Mouse (Mus musculus): Measurements from ENCODE around the gene Crtc1. TPM values are rescaled to one million over a fixed set of nuclear protein-coding genes. Genes with fewer than 3 reads are reported as not detected.

Crtc1 gene
- polyA plus RNA-seq, 1 experiment from 2014 or later, result 15.4 TPM

- Histone ChIP-seq H3K4me3 (ENCODE audit: low read length) (no peak overlapping the region), H3K4me1 (replicated peaks; ENCODE audit: control insufficient read depth, insufficient read depth, low read length) (peaks cover 23% of the 10 kb centered on the region), H3K9ac (ENCODE audit: low read length) (no peak overlapping the region), H3K4me2 (ENCODE audit: low read depth, low read length) (no peak overlapping the region), H3K36me3 (ENCODE audit: control insufficient read depth, insufficient read depth, low read length) (no peaks in the 10 kb centered on the region), H3K27ac (ENCODE audit: low read length) (peak overlapping the region; percentile 42; the same call in 1 of the 2 replicates), H3K9me3 (ENCODE audit: control insufficient read depth, low read length) (no peaks in the 10 kb centered on the region), H3K27me3 (ENCODE audit: control insufficient read depth, insufficient read depth, low read depth, low read length) (no peaks in the 10 kb centered on the region)
- ATAC-seq (ENCODE audit: low read depth), result peak; percentile 80
- 17% methylated on average over 14 of the region's 14 CpGs for WGBS
These were observed 20.4 kb downstream of the Crtc1 start for GRCm38 (mm10) chr8:70418954-70419353.

- H3K9me3 ChIP-seq (ENCODE audit: control insufficient read depth, low read length), result no peaks in the 10 kb centered on the region
- peaks cover 23% of the 10 kb centered on the region for H3K4me1 ChIP-seq (replicated peaks; ENCODE audit: control insufficient read depth, insufficient read depth, low read length)
- H3K27me3 ChIP-seq (ENCODE audit: control insufficient read depth, insufficient read depth, low read depth, low read length), result no peaks in the 10 kb centered on the region
- H3K4me3 ChIP-seq (ENCODE audit: low read length), result no peak overlapping the region
- peak overlapping the region; percentile 21; the same call in 1 of the 2 replicates for H3K9ac ChIP-seq (ENCODE audit: low read length)
- no peak for ATAC-seq (ENCODE audit: low read depth)
- WGBS, result 25% methylated on average over 10 of the region's 10 CpGs
- H3K36me3 ChIP-seq (ENCODE audit: control insufficient read depth, insufficient read depth, low read length), result no peaks in the 10 kb centered on the region
- H3K27ac ChIP-seq (ENCODE audit: low read length), result no peak overlapping the region
- no peak overlapping the region for H3K4me2 ChIP-seq (ENCODE audit: low read depth, low read length)
These were observed 21.5 kb downstream of the Crtc1 start for GRCm38 (mm10) chr8:70417914-70418313.

GRCm38 (mm10) chr8:70416941-70417340, 22.4 kb downstream of the Crtc1 start:
- Histone ChIP-seq H3K4me2 (ENCODE audit: low read depth, low read length) (no peak overlapping the region), H3K27ac (ENCODE audit: low read length) (no peak overlapping the region), H3K4me1 (replicated peaks; ENCODE audit: control insufficient read depth, insufficient read depth, low read length) (peaks cover 23% of the 10 kb centered on the region), H3K9ac (ENCODE audit: low read length) (no peak overlapping the region), H3K27me3 (ENCODE audit: control insufficient read depth, insufficient read depth, low read depth, low read length) (no peaks in the 10 kb centered on the region), H3K36me3 (ENCODE audit: control insufficient read depth, insufficient read depth, low read length) (no peaks in the 10 kb centered on the region), H3K4me3 (ENCODE audit: low read length) (no peak overlapping the region), H3K9me3 (ENCODE audit: control insufficient read depth, low read length) (no peaks in the 10 kb centered on the region)
- ATAC-seq (ENCODE audit: low read depth), result no peak
- WGBS, result 51% methylated on average over 6 of the region's 6 CpGs

GRCm38 (mm10) chr8:70415540-70416451, 23.6 kb downstream of the Crtc1 start:
- 72% methylated on average over 8 of the region's 8 CpGs for WGBS
- Histone ChIP-seq H3K27me3 (ENCODE audit: control insufficient read depth, insufficient read depth, low read depth, low read length) (no peaks in the 10 kb centered on the region), H3K4me2 (ENCODE audit: low read depth, low read length) (no peak overlapping the region), H3K4me3 (ENCODE audit: low read length) (no peak overlapping the region), H3K36me3 (ENCODE audit: control insufficient read depth, insufficient read depth, low read length) (no peaks in the 10 kb centered on the region), H3K9ac (ENCODE audit: low read length) (no peak overlapping the region), H3K4me1 (replicated peaks; ENCODE audit: control insufficient read depth, insufficient read depth, low read length) (peaks cover 23% of the 10 kb centered on the region), H3K27ac (ENCODE audit: low read length) (no peak overlapping the region), H3K9me3 (ENCODE audit: control insufficient read depth, low read length) (no peaks in the 10 kb centered on the region)
- ATAC-seq (ENCODE audit: low read depth), result peak; percentile 31; the same call in 1 of the 2 replicates

- Histone ChIP-seq H3K27ac (ENCODE audit: low read length) (no peak overlapping the region), H3K4me3 (ENCODE audit: low read length) (no peak overlapping the region), H3K36me3 (ENCODE audit: control insufficient read depth, insufficient read depth, low read length) (no peaks in the 10 kb centered on the region), H3K4me2 (ENCODE audit: low read depth, low read length) (no peak overlapping the region), H3K27me3 (ENCODE audit: control insufficient read depth, insufficient read depth, low read depth, low read length) (no peaks in the 10 kb centered on the region), H3K4me1 (replicated peaks; ENCODE audit: control insufficient read depth, insufficient read depth, low read length) (peaks cover 26% of the 10 kb centered on the region), H3K9ac (ENCODE audit: low read length) (no peak overlapping the region), H3K9me3 (ENCODE audit: control insufficient read depth, low read length) (no peaks in the 10 kb centered on the region)
- no peak for ATAC-seq (ENCODE audit: low read depth)
- WGBS, result 80% methylated on average over 6 of the region's 6 CpGs
These were observed 25.0 kb downstream of the Crtc1 start for GRCm38 (mm10) chr8:70414310-70414946.

- Histone ChIP-seq H3K36me3 (ENCODE audit: control insufficient read depth, insufficient read depth, low read length) (no peaks in the 10 kb centered on the region), H3K27me3 (ENCODE audit: control insufficient read depth, insufficient read depth, low read depth, low read length) (no peaks in the 10 kb centered on the region), H3K9ac (ENCODE audit: low read length) (no peak overlapping the region), H3K27ac (ENCODE audit: low read length) (no peak overlapping the region), H3K4me2 (ENCODE audit: low read depth, low read length) (no peak overlapping the region), H3K4me3 (ENCODE audit: low read length) (no peak overlapping the region), H3K9me3 (ENCODE audit: control insufficient read depth, low read length) (no peaks in the 10 kb centered on the region), H3K4me1 (replicated peaks; ENCODE audit: control insufficient read depth, insufficient read depth, low read length) (peaks cover 32% of the 10 kb centered on the region)
- ATAC-seq (ENCODE audit: low read depth), result no peak
- WGBS, result 92% methylated on average over 5 of the region's 5 CpGs
These were observed 29.1 kb downstream of the Crtc1 start for GRCm38 (mm10) chr8:70410281-70410680.

- no peak overlapping the region for H3K4me3 ChIP-seq (ENCODE audit: low read length)
- H3K36me3 ChIP-seq (ENCODE audit: control insufficient read depth, insufficient read depth, low read length), result no peaks in the 10 kb centered on the region
- H3K9ac ChIP-seq (ENCODE audit: low read length), result peak overlapping the region; percentile 36
- H3K4me1 ChIP-seq (replicated peaks; ENCODE audit: control insufficient read depth, insufficient read depth, low read length), result peaks cover 35% of the 10 kb centered on the region
- H3K4me2 ChIP-seq (ENCODE audit: low read depth, low read length), result no peak overlapping the region
- 27% methylated on average over 9 of the region's 9 CpGs for WGBS
- ATAC-seq (ENCODE audit: low read depth), result peak; percentile 63
- no peaks in the 10 kb centered on the region for H3K9me3 ChIP-seq (ENCODE audit: control insufficient read depth, low read length)
- no peaks in the 10 kb centered on the region for H3K27me3 ChIP-seq (ENCODE audit: control insufficient read depth, insufficient read depth, low read depth, low read length)
- H3K27ac ChIP-seq (ENCODE audit: low read length), result peak overlapping the region; percentile 90
These were observed 29.9 kb downstream of the Crtc1 start for GRCm38 (mm10) chr8:70409455-70409871.

GRCm38 (mm10) chr8:70409019-70409418, 30.4 kb downstream of the Crtc1 start:
- 63% methylated on average over 10 of the region's 10 CpGs for WGBS

GRCm38 (mm10) chr8:70408301-70408700, 31.1 kb downstream of the Crtc1 start:
- peak; percentile 74 for ATAC-seq (ENCODE audit: low read depth)
- 43% methylated on average over 6 of the region's 6 CpGs for WGBS
- no peak overlapping the region for H3K4me3 ChIP-seq (ENCODE audit: low read length)
- no peaks in the 10 kb centered on the region for H3K36me3 ChIP-seq (ENCODE audit: control insufficient read depth, insufficient read depth, low read length)
- peak overlapping the region; percentile 90 for H3K27ac ChIP-seq (ENCODE audit: low read length)
- 0 out of 2 replicates have a peak overlapping the region, but pooled peaks have one; percentile 24 for H3K9ac ChIP-seq (ENCODE audit: low read length)
- H3K9me3 ChIP-seq (ENCODE audit: control insufficient read depth, low read length), result no peaks in the 10 kb centered on the region
- no peaks in the 10 kb centered on the region for H3K27me3 ChIP-seq (ENCODE audit: control insufficient read depth, insufficient read depth, low read depth, low read length)
- peaks cover 35% of the 10 kb centered on the region for H3K4me1 ChIP-seq (replicated peaks; ENCODE audit: control insufficient read depth, insufficient read depth, low read length)
- no peak overlapping the region for H3K4me2 ChIP-seq (ENCODE audit: low read depth, low read length)

More at GRCm38 (mm10) chr8:70409019-70409418, 30.4 kb downstream of the Crtc1 start:
- no peaks in the 10 kb centered on the region for H3K27me3 ChIP-seq (ENCODE audit: control insufficient read depth, insufficient read depth, low read depth, low read length)
- no peak for ATAC-seq (ENCODE audit: low read depth)
- H3K4me3 ChIP-seq (ENCODE audit: low read length), result no peak overlapping the region
- H3K4me1 ChIP-seq (replicated peaks; ENCODE audit: control insufficient read depth, insufficient read depth, low read length), result peaks cover 35% of the 10 kb centered on the region
- no peaks in the 10 kb centered on the region for H3K36me3 ChIP-seq (ENCODE audit: control insufficient read depth, insufficient read depth, low read length)
- peak overlapping the region; percentile 36 for H3K9ac ChIP-seq (ENCODE audit: low read length)
- H3K9me3 ChIP-seq (ENCODE audit: control insufficient read depth, low read length), result no peaks in the 10 kb centered on the region
- H3K4me2 ChIP-seq (ENCODE audit: low read depth, low read length), result no peak overlapping the region
- H3K27ac ChIP-seq (ENCODE audit: low read length), result peak overlapping the region; percentile 90

Measured in lung, embryonic 16.5 days (tissue).